Mouse (Mus musculus) yolk sac, embryonic 10.5 days (tissue): Measurements from ENCODE around the gene Stk10.

Experiments
- DNase-seq: peaks from one replicate; pipeline ENCODE4 v3.0.0-alpha.2; 2017; ENCODE audit warnings: low spot score

Gene Stk10

GRCm38 (mm10) chr11:32527006-32527405 is 6.1 kb upstream of the Stk10 start:
- no peak for DNase-seq

- no peak for DNase-seq
Measured at GRCm38 (mm10) chr11:32530151-32530550, 3.0 kb upstream of the Stk10 start.

- DNase-seq: no peak
Measured at GRCm38 (mm10) chr11:32531871-32532764, 987 bp upstream of the Stk10 start, which contains the start of gene Efcab9. TSS of gene Efcab9 (minus strand) at chr11:32532081.

- DNase-seq: peak; percentile 51
Measured at GRCm38 (mm10) chr11:32533482-32534261, 567 bp downstream of the Stk10 start.

GRCm38 (mm10) chr11:32534453-32535075 is 1.5 kb downstream of the Stk10 start:
- no peak for DNase-seq

GRCm38 (mm10) chr11:32535646-32536045 is 2.5 kb downstream of the Stk10 start:
- DNase-seq: no peak

GRCm38 (mm10) chr11:32536954-32537353 is 3.8 kb downstream of the Stk10 start:
- DNase-seq: no peak

- no peak for DNase-seq
Measured at GRCm38 (mm10) chr11:32538435-32538834, 5.3 kb downstream of the Stk10 start.

GRCm38 (mm10) chr11:32538846-32539245 is 5.7 kb downstream of the Stk10 start:
- no peak for DNase-seq

- DNase-seq: no peak
Measured at GRCm38 (mm10) chr11:32539717-32540116, 6.6 kb downstream of the Stk10 start.

- no peak for DNase-seq
Measured at GRCm38 (mm10) chr11:32540463-32540862, 7.4 kb downstream of the Stk10 start.

GRCm38 (mm10) chr11:32542181-32542580 is 9.1 kb downstream of the Stk10 start:
- DNase-seq: no peak

GRCm38 (mm10) chr11:32542687-32543411 is 9.7 kb downstream of the Stk10 start:
- peak; percentile 64 for DNase-seq

GRCm38 (mm10) chr11:32544041-32544440 is 10.9 kb downstream of the Stk10 start:
- no peak for DNase-seq

GRCm38 (mm10) chr11:32544497-32544896 is 11.4 kb downstream of the Stk10 start:
- no peak for DNase-seq

- DNase-seq: no peak
Measured at GRCm38 (mm10) chr11:32545605-32546004, 12.5 kb downstream of the Stk10 start.

- DNase-seq: no peak
Measured at GRCm38 (mm10) chr11:32546483-32546882, 13.4 kb downstream of the Stk10 start.

GRCm38 (mm10) chr11:32547391-32547947 is 14.4 kb downstream of the Stk10 start:
- no peak for DNase-seq

GRCm38 (mm10) chr11:32548240-32548639 is 15.1 kb downstream of the Stk10 start:
- DNase-seq: no peak

- no peak for DNase-seq
Measured at GRCm38 (mm10) chr11:32549236-32549635, 16.1 kb downstream of the Stk10 start.

- no peak for DNase-seq
Measured at GRCm38 (mm10) chr11:32550102-32550501, 17.0 kb downstream of the Stk10 start.
